ENCODE assay signal across 25 mouse cellular contexts in the genomic region with DNA sequence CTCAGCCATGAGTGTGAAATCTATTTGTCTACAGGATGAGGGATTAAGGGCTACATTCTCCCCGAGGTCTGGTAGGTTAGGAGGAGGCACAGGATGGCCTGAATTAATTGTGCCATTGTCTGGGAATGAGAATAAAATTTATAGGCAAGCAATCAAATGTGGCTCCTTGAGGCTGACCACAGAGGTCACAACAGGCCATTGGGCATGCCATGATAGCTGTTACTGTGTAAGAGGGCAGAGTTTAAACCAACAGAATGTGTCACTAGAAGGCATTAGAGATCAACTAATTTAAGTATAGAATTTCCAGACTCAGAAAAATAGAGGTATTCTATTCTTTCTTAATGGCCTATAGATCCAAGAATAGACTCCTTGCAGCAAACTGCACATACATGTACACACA. TPM values are rescaled to one million over a fixed set of nuclear protein-coding genes. Genes with fewer than 3 reads are reported as not detected.
DNase-seq lines count a peak whose midpoint lies in the region; ATAC-seq and TF ChIP-seq lines count a peak whose summit lies in the region.
"Had no signal": no experiment of that assay in that cellular context is flagged by ENCODE, and none has a peak within 500 bp of the region (broad histone marks: within the 10 kb centered on the region; RNA-seq: fewer than 3 reads in every experiment).

No protein-coding gene starts in this region.

- no peak overlapping the region for H3ac ChIP-seq in C2C12 (ENCODE audit: control insufficient read depth, insufficient read length, low read depth)
- H3ac ChIP-seq in myocyte (ENCODE audit: control insufficient read depth, insufficient read length): no peak overlapping the region

- no peak overlapping the region for H3K4me2 ChIP-seq in lung, postnatal 0 days (replicated peaks; ENCODE audit: low read depth, low read length)
- H3K4me2 ChIP-seq in myocyte (ENCODE audit: low read depth): peak overlapping the region; percentile 3
- H3K4me2 ChIP-seq: embryonic facial prominence, embryonic 13.5 days; embryonic facial prominence, embryonic 15.5 days; forebrain, embryonic 12.5 days had no signal

- H3K79me2 ChIP-seq in C2C12 (ENCODE audit: control insufficient read depth, insufficient read depth) (no peaks in the 10 kb centered on the region), myocyte (ENCODE audit: control insufficient read depth, insufficient read depth) (no peaks in the 10 kb centered on the region)

- ATAC-seq in lung, postnatal 0 days: no peak
- ATAC-seq: activated CD4-positive, CD25-positive, alpha-beta regulatory T cell, adult 4 months; forebrain, embryonic 14.5 days; forebrain, embryonic 16.5 days had no signal

- no peaks in the 10 kb centered on the region for H3K9me3 ChIP-seq in lung, postnatal 0 days (ENCODE audit: low read length)
- H3K9me3 ChIP-seq: embryonic facial prominence, embryonic 15.5 days; forebrain, embryonic 10.5 days; forebrain, embryonic 12.5 days had no signal

- DNase-seq in lung, postnatal 0 days (ENCODE audit: low spot score): peak; percentile 2
- no peak for DNase-seq in lung, postnatal 36 days
- DNase-seq in adrenal gland, adult 18-20 months (ENCODE audit: low spot score in 2 of 2): no peak
- DNase-seq in frontal cortex, postnatal 25 days (ENCODE audit: low spot score in 2 of 2): no peak
- DNase-seq: adrenal gland, adult 2 months; adrenal gland, postnatal 10 days; adrenal gland, postnatal 25 days; B cell, adult 2 months; cerebellum, adult 11 months; cerebellum, adult 18-20 months; cerebellum, adult 8-10 months; cerebellum, adult 9-11 months; cerebellum, postnatal 14 days; cerebellum, postnatal 36 days; embryo, embryonic 11 days had no signal

- no peak for TF ChIP-seq EP300 in lung, postnatal 0 days (IDR thresholded peaks at IDR 0.05)

- TF ChIP-seq POLR2A in myocyte (IDR thresholded peaks at IDR 0.05; ENCODE audit: insufficient read length, low read depth): no peak

- peaks cover 16% of the 10 kb centered on the region; the same call in 1 of the 2 replicates for H3K4me1 ChIP-seq in lung, postnatal 0 days (ENCODE audit: insufficient read depth, low read depth, low read length)
- H3K4me1 ChIP-seq: forebrain, embryonic 10.5 days; forebrain, embryonic 12.5 days had no signal

- TF ChIP-seq CTCF in lung, postnatal 0 days (IDR thresholded peaks at IDR 0.05): no peak
- no peak for TF ChIP-seq CTCF in C2C12 (IDR thresholded peaks at IDR 0.05; ENCODE audit: control insufficient read depth, insufficient read depth, insufficient read length)

- no peaks in the 10 kb centered on the region for H3K36me3 ChIP-seq in lung, postnatal 0 days (ENCODE audit: insufficient read depth, low read length)
- no peaks in the 10 kb centered on the region for H3K36me3 ChIP-seq in C2C12 (ENCODE audit: control insufficient read depth, insufficient read depth)
- H3K36me3 ChIP-seq in myocyte (ENCODE audit: control insufficient read depth, insufficient read depth): no peaks in the 10 kb centered on the region
- H3K36me3 ChIP-seq: embryonic facial prominence, embryonic 13.5 days; embryonic facial prominence, embryonic 15.5 days; forebrain, embryonic 10.5 days; forebrain, embryonic 12.5 days had no signal

- H3K79me3 ChIP-seq in C2C12 (ENCODE audit: low read depth): no peaks in the 10 kb centered on the region

- WGBS in lung, postnatal 0 days: 38% methylated on average over 1 of the region's 1 CpGs

- H3K27ac ChIP-seq in lung, postnatal 0 days (ENCODE audit: low read length): no peak overlapping the region
- H3K27ac ChIP-seq: embryonic facial prominence, embryonic 13.5 days; embryonic facial prominence, embryonic 15.5 days; forebrain, embryonic 10.5 days; forebrain, embryonic 12.5 days had no signal

- no peaks in the 10 kb centered on the region for H3K27me3 ChIP-seq in lung, postnatal 0 days (replicated peaks; ENCODE audit: insufficient read depth, low read length)
- H3K27me3 ChIP-seq in C2C12 (ENCODE audit: control insufficient read depth, insufficient read depth, insufficient read length): no peaks in the 10 kb centered on the region
- no peaks in the 10 kb centered on the region for H3K27me3 ChIP-seq in myocyte (ENCODE audit: control insufficient read depth, insufficient read depth, insufficient read length)
- H3K27me3 ChIP-seq: embryonic facial prominence, embryonic 13.5 days; embryonic facial prominence, embryonic 15.5 days; forebrain, embryonic 12.5 days had no signal

- no peak overlapping the region for H3K4me3 ChIP-seq in lung, postnatal 0 days (ENCODE audit: low read depth, low read length)
- H3K4me3 ChIP-seq in C2C12 (ENCODE audit: insufficient read depth, poor library complexity, severe bottlenecking) (no peak overlapping the region), myocyte (no peak overlapping the region)
- H3K4me3 ChIP-seq: embryonic facial prominence, embryonic 13.5 days; embryonic facial prominence, embryonic 15.5 days; erythroblast, embryonic 14.5 days; forebrain, embryonic 10.5 days; forebrain, embryonic 12.5 days had no signal

- no peak overlapping the region for H3K9ac ChIP-seq in lung, postnatal 0 days (replicated peaks; ENCODE audit: low read depth)
- H3K9ac ChIP-seq: embryonic facial prominence, embryonic 13.5 days; embryonic facial prominence, embryonic 15.5 days; forebrain, embryonic 12.5 days had no signal

TF ChIP-seq in C2C12, 6 proteins besides CTCF, POLR2A, EP300 and RAD21:
- TF ChIP-seq MYOG (IDR thresholded peaks at IDR 0.05; ENCODE audit: control insufficient read depth, extremely low read depth, insufficient read length) (no peak), CEBPB (IDR thresholded peaks at IDR 0.05; ENCODE audit: low read depth) (peak; percentile 16), FOSL1 (IDR thresholded peaks at IDR 0.05; ENCODE audit: insufficient read depth, low read length, poor library complexity, severe bottlenecking) (peak; percentile 40), MAX (IDR thresholded peaks at IDR 0.05) (peak; percentile 15), USF1 (IDR thresholded peaks at IDR 0.05; ENCODE audit: low read depth) (no peak), MYOD1 (IDR thresholded peaks at IDR 0.05; ENCODE audit: control insufficient read depth, insufficient read length, low read depth) (peak; percentile 17)

TF ChIP-seq in myocyte, 11 proteins besides CTCF, POLR2A, EP300 and RAD21:
- TF ChIP-seq CEBPB (IDR thresholded peaks at IDR 0.05; ENCODE audit: insufficient read depth, poor library complexity, severe bottlenecking) (0 out of 2 replicates have a peak, but pooled peaks have one; percentile 44), MAX (IDR thresholded peaks at IDR 0.05; ENCODE audit: low read depth) (no peak), TCF12 (IDR thresholded peaks at IDR 0.05; ENCODE audit: insufficient read depth, poor library complexity, severe bottlenecking) (no peak)

RNA-seq across cellular contexts. Expression of a gene that starts 4.3 kb away (rescaled TPM):
- polyA plus RNA-seq in lung, postnatal 0 days (2015; fragmentation: Nextera tagmentation; extraction: Ambion mirVana): 13.5 and 14.1 TPM in 2 replicates
- polyA plus RNA-seq in C2C12 (2012; fragmentation: generic; extraction: Trizol) (16.8 TPM), myocyte (2012; fragmentation: generic; extraction: Trizol) (7.6 TPM)
- 1 to 10 TPM; 3.6 to 4.3 TPM for total RNA-seq in adrenal gland, adult 18-20 months (2021)
